Mouse (Mus musculus): ENCODE measurements around the gene Brox.

Gene Brox

DNA sequence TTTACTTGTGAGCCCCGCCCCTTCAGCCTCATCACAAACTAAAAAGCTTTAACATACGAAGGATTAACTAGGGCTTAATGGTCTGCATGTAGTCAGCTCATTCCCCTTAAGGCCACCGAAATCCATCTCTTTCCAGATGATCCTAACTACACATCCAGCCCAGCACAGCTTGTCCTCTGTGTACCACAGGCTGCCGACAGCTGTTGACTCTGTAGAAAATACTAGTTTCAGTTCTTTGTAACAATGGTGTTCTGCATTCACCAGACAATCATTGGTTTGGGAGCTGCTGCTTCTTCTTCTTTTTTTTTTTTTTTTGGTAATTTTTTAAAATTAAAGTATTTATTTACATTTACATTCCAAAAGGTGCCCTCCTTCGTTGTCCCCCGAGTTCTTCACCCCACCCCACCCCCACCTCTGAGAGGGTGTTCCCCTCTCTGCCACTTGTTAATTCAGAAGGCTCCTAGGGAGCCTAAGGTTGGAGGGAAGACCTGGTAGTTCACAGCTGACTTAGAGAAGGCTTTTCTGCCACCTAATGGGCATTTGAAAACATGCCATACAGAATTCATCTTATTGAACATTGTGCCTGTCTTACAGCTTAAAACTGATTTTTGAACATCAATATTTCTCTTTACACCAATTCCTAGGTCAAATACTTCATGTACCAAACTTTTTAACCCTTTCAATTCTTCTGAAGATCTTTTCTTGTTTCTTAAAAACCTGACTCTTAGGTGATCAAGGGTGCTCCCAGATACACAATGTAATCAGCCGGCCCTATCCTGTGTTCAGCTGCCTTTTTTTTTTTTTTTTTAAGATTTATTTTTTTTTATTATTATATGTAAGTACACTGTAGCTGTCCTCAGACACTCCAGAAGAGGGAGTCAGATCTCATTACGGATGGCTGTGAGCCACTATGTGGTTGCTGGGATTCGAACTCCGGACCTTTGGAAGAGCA, 23.9 kb downstream of the Brox start:
- DNase-seq (ENCODE audit: low read depth, low spot score) = peak; percentile 70

DNA sequence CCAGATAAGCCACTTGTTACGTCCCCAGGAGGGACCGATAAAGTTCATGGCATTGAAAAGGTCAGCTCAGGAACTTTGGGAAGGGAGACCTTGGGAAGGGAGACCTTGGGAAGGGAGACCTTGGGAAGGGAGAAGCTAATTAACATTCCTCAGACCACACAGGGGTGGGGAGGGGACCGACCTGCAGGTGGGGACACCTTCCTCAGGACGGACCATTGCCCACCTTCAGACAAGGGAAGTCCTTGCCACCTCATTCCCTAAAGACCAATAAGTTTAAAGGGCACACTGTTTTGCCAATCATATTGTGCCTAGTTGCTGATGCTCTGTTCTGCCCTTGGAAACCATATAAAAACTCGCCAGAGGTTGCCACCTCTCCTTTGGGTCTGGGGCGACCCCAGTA, 29.4 kb downstream of the Brox start:
- DNase-seq (ENCODE audit: low read depth, low spot score) = no peak

DNA sequence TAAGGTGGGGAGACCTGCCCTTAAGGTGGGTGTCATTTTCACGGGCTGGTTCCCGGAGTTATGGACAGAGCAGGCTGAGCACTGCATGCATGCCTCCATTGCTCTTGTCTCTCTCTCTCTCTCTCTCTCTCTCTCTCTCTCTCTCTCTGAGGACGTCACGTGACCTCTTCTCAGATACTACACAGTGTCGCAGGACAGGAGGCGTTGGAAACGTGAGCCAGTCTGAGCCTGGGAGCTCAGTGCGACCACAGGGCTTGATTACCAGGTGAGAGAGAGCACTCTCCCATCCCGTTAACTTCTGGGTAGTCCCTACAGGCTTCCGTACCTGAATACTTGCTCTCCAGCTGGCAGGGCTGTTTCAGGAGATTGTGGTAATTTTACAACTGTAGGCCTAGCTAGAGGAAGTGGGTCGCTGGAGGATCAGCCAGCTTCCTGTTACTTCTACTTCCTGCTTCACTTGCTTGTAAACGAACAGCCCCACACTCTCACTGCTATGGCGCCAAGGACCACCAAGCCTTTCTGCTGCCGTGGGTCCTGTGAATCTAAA, 31.1 kb downstream of the Brox start:
- DNase-seq (ENCODE audit: low read depth, low spot score) = peak; percentile 66

DNA sequence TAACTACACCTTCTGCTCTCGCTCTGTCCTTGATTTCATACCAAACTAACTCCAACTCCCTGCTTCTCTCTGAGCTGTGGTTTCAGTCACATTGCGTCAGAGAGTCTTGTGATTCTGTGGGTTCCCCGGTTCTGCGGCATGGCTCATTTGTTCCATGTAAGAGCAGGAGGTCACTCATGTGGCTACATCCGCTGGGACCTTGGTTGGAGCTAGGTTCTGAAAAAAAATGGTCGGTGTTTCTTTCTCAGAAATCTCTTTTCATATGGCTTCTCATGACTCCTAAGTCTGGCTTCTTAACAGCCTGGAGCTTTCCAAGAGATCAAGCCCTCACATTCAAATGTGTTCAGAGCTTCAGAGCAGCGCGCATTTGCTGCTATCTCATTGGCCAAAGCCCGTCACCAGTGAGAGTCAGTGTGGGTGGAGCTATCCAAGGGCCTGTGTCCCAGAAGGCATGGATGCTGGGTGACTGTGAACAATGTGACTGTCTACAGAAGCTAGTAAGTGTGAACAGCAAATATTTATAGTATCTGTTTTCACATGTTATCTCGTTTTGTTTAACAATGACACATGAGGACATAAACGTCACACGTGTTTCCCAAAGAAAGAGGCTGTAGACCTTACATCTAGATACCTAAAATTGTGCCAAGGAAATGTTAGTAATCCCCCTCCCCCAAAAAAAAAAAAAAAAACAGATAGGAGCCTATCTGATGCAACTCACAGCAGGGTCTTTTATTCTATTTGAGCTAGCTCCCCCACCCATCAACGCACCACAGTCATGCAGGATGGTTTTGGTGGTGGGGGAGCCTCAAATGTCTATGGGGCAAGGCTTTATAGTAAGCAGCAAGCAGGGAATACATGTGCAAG, 32.7 kb downstream of the Brox start:
- DNase-seq (ENCODE audit: low read depth, low spot score) = no peak

DNA sequence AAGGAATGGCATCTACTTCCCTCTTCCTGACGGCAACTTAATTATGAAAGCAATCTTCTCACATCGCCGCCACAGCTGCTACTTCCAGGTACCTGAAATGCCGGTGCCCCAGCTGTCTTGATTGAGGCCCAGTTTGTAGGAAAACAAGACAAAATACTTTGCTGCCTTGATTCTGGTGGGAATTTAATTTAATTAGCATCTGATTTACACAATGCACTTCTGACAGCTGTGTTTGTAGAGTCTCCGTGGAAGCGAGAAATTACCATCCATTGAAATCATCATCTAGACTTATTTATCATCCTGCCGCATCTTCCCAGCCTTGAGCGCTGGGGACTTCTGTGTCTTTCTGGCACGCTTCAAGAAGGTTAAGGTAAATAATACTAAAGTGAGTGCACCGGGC, 44.5 kb downstream of the Brox start:
- no peak for DNase-seq (ENCODE audit: low read depth, low spot score)

DNA sequence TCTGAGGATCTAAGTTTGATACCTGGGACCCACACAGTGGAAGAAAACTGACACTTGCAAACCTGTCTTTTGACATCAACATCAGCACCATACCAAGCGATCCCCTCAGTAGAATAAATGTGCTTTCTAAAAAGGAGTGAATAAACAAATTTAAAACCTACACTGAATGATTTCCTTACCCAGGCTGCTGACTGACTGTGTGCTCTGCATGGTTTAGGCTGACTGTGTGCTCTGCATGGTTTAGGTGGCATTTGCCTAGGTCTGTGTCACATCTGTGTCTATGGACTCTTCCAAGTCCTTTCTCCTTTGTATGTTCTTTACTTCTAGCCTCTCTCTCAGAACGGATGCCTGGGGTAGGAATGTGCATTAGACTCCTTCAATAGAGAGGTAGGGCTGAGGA, 45.3 kb downstream of the Brox start:
- no peak for DNase-seq (ENCODE audit: low read depth, low spot score)

DNA sequence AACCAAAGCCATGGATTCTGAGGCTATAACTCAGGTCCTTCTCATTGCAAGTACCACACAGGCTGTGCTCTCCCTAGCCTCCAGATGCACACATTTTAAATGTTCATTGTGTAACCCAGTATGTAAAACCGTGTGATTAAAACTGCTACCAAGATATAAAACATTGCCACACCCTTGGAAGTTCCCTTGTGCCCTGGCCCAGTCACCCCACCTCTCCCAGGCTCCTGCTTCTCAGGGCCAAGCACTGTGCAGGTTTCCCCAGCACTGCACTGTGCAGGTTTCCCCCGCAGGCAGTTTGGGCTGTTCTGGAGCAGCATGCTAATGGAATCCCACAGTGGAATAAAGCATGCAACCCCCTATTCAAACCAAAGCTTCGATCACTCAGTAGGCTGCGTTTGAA, 46.5 kb downstream of the Brox start:
- no peak for DNase-seq (ENCODE audit: low read depth, low spot score)

DNA sequence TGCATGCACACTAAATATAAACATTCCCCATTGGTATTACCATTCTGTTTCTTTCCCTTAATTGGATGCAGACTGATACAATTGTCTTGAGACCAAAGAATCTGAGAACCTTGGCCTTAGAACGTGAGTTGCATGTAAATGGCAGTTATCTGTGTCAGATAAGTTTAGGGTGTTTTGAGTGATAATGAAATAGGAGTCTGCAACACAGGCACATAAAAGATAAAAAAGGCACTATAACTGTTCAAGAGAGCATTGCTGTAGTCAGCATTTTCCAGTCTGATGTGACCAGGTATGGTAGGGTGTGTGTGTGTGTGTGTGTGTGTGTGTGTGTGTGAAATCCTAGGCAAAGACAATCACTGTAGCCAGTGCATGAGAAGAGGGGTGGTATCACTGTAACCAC, 48.9 kb downstream of the Brox start:
- DNase-seq (ENCODE audit: low read depth, low spot score) = no peak

DNA sequence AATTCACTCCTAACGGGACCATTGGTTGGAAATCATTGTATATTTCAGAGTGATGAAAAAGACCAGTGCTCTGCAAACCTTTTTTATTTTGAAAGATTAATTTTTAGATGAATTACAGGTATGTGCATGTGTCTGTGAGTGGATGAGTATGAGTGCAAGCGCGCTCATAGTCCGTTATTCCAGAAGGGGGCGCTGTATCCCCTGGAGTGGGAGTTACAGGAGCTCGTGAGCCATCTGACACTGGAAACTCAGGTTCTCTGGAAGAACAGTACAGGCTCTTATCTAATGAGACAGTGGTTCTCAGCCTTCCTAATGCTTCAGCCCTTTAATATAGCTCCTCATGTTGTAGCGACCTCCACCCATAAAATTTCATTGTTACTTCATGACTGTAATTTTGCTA, 53.8 kb downstream of the Brox start:
- peak; percentile 15 for DNase-seq (ENCODE audit: low read depth, low spot score)

DNA sequence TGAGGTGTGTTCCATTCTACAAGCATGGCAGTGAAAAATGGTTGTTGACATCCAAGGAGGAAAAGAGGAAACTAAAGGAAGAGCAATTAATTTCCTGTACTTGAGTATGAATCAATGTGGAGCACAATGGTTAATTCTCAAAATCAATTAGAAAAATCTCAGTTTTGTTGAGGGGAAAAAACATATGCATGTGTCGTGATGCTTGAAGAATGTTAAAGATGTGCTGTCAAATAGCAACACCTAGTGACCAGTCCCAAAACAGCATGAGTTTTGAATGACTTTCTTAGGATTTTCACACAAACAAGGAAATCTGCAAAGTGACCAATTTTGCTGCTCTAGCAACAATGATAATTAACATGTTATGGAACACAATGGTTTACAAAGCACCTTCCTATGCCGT, 59.2 kb downstream of the Brox start:
- peak; percentile 80 for DNase-seq (ENCODE audit: low read depth, low spot score)

DNA sequence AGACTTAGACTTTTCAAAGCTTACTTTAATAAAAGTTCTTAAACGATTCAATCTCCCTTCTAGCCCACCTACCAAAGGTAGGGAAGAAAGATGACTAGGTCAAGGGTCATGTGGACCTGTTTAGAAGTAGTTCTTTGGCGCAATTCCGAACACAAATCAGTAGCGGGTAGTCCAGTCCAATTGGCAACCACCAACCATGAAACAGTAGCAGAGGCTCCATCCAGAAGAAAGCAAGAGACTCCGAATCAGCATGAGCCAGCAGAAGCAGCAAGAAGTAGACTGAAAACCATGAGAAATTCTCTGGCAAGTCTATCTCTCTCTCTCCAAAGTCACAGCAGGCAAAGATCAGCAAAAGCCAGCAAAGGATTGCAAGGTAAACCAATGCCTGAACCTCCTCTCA, 60.6 kb downstream of the Brox start:
- no peak for DNase-seq (ENCODE audit: low read depth, low spot score)

DNA sequence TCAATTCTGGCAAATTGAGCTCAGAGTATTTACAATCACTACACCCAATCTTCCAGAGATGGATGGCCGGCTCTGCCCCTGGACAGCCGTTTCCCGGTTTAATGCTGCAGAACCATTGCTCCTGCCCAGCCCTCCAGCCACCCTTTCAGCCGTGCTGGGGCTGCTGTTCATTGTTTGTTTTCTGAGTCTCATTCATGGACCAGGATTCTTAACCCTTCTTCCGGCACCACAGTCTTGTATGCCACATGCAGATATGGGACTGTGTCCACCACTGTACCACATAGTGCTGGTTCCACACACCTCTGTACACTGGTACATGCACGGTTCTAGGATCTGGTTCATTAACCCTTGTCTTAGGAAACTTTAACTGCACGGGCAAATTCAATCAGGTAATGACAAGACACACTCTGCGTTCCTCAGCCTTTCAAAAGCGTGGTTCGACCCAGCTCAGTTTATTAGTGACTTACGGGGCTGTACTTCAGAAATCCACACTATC, 63.3 kb downstream of the Brox start:
- DNase-seq (ENCODE audit: low read depth, low spot score) = no peak

DNA sequence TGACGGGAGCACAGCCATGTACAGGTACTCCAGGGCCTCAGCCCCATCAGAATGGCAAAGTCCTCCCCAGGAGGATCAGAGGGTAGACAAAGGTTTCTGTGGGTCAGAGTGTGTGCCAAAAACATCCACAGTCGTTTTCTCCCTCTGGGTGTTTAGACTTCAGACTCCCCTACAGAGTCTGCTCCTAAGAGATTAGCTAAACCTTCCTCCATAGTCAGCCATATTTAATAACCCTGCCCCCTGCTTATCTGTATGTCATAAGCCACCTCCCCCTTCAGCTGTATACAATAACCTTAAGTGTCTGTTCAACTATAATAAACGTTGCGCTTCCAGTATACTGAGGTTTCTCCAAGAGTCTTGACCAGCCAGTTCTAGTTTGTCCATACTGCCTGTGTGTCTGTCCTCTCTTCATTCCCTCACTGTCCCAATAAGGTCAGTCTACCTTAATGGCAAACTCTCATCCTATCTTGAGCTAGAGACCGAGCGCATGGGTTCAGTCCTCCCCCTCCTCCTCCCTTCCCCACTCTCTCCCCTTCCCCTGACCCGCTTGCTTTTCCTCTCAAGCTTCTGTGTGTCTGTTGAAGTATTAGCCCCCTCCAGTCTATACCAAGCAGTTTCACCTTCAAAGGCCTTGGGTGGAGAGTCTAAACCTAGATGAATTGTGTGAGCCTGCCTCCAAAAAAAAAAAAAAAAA, 63.9 kb downstream of the Brox start:
- DNase-seq (ENCODE audit: low read depth, low spot score) = no peak

DNA sequence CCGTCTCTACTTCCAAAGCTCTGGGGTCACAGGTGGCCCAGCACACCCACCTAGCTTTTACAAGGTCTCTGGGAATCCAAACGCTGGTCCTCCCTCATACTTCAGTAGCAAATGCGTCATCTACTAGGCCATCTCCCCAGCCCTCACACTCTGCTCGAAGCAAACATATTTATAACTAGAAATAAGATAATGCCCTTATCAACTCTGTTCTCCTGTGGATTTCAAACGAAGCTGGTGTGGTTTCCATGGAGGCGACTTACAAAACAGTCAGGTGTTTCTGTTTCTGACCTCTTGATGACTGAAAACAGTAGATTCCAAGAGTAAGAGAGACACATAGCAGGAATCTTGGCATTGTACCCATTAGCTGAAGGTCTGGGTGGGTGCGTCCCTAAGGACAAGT, 69.6 kb downstream of the Brox start:
- no peak for DNase-seq (ENCODE audit: low read depth, low spot score)

Measured in CD4-positive, CD25-positive, alpha-beta regulatory T cell, adult 2 months (primary cell).